Mouse (Mus musculus) MEL (cell line): ENCODE results near the gene Rnf181. TPM values are rescaled to one million over a fixed set of nuclear protein-coding genes. Genes with fewer than 3 reads are reported as not detected.
A peak's percentile ranks its signal among the peaks of the same experiment; 100 is the strongest.

Experiments used
- DNase-seq: peaks from one replicate; pipeline ENCODE4 v3.0.0; 2011; ENCODE audit warnings: low read depth, low spot score
- H3K27ac ChIP-seq: 2 replicates; pipeline ENCODE4 v1.5.1; 2012; ENCODE audit warnings: low read depth, mild to moderate bottlenecking, control low read depth, low read length, moderate library complexity; ENCODE audit not compliant: control insufficient read depth
- H3K27me3 ChIP-seq, 2 experiments: fragments of 150-350 bp in 1 of 2; sonication (generic) in 1 of 2; 2 replicates each; pipeline ENCODE4 v1.6.1; 2012; ENCODE audit warnings: low read length in 2 of 2, mild to moderate bottlenecking in 2 of 2, improper control_type of control experiment in 1 of 2, moderate library complexity in 1 of 2; ENCODE audit not compliant: insufficient read depth in 2 of 2, control insufficient read depth in 1 of 2
- H3K36me3 ChIP-seq, 2 experiments: 2 replicates each; pipeline ENCODE4 v1.6.1; 2012 to 2014; ENCODE audit warnings: low read length in 2 of 2, improper control_type of control experiment in 1 of 2, inconsistent platforms in 1 of 2, mild to moderate bottlenecking in 1 of 2; ENCODE audit not compliant: insufficient read depth in 2 of 2, control insufficient read depth in 1 of 2
- H3K4me1 ChIP-seq, 2 experiments: fragments of 150-350 bp in 1 of 2; sonication (generic) in 1 of 2; 2 replicates each; pipeline ENCODE4 v1.6.1; 2012; ENCODE audit warnings: low read length in 2 of 2, improper control_type of control experiment in 1 of 2, mild to moderate bottlenecking in 1 of 2; ENCODE audit not compliant: insufficient read depth in 2 of 2, control insufficient read depth in 1 of 2
- H3K4me3 ChIP-seq, 2 experiments: fragments of 150-350 bp in 1 of 2; sonication (generic) in 1 of 2; 2 replicates each; pipeline ENCODE4 v1.5.1; 2012; ENCODE audit warnings: low read depth in 2 of 2, low read length in 2 of 2, mild to moderate bottlenecking in 2 of 2, moderate library complexity in 2 of 2, control low read depth in 1 of 2, improper control_type of control experiment in 1 of 2; ENCODE audit not compliant: control insufficient read depth in 1 of 2, insufficient read depth in 1 of 2
- H3K79me2 ChIP-seq: 2 replicates; pipeline ENCODE4 v1.6.1; 2012; ENCODE audit warnings: mild to moderate bottlenecking, low read length, moderate library complexity; ENCODE audit not compliant: control insufficient read depth, poor library complexity, insufficient read depth
- H3K9ac ChIP-seq: 2 replicates; pipeline ENCODE4 v1.6.1; 2012; ENCODE audit warnings: low read depth, mild to moderate bottlenecking, control low read depth, low read length, moderate library complexity; ENCODE audit not compliant: control insufficient read depth, poor library complexity, severe bottlenecking
- H3K9me3 ChIP-seq: fragments of 150-350 bp; sonication (generic); replicated peaks from 2 replicates; pipeline ENCODE4 v1.6.1; 2012; ENCODE audit warnings: mild to moderate bottlenecking, low read length, improper control_type of control experiment, moderate library complexity; ENCODE audit not compliant: insufficient read depth
- BHLHE40 ChIP-seq: IDR thresholded peaks from 2 replicates; pipeline ENCODE4 v1.6.1; 2012; ENCODE audit warnings: low read depth, mild to moderate bottlenecking, inconsistent platforms, low read length, improper control_type of control experiment, borderline replicate concordance
- ELF1 ChIP-seq: IDR thresholded peaks from 2 replicates; pipeline ENCODE4 v1.6.1; 2014; ENCODE audit warnings: low read depth, mild to moderate bottlenecking, inconsistent platforms, low read length, improper control_type of control experiment, moderate library complexity
- ETS1 ChIP-seq: IDR thresholded peaks from 2 replicates; pipeline ENCODE4 v1.6.1; 2012; ENCODE audit warnings: low read depth, mild to moderate bottlenecking, inconsistent platforms, low read length, improper control_type of control experiment, moderate library complexity
- GABPA ChIP-seq: IDR thresholded peaks from 2 replicates; pipeline ENCODE4 v1.6.1; 2012; ENCODE audit warnings: low read depth, mild to moderate bottlenecking, inconsistent platforms, low read length, improper control_type of control experiment, moderate library complexity
- GATA1 ChIP-seq: IDR thresholded peaks from 2 replicates; pipeline ENCODE4 v1.6.1; 2011; ENCODE audit warnings: low read depth, low read length, improper control_type of control experiment
- HCFC1 ChIP-seq: IDR thresholded peaks from 2 replicates; pipeline ENCODE4 v1.6.1; 2012; ENCODE audit warnings: low read depth, mild to moderate bottlenecking, inconsistent platforms, low read length, improper control_type of control experiment, moderate library complexity
- JUND ChIP-seq: IDR thresholded peaks from 2 replicates; pipeline ENCODE4 v1.6.1; 2011; ENCODE audit warnings: low read depth, mild to moderate bottlenecking, improper control_type of control experiment, low read length
- KAT2A ChIP-seq: conservative IDR thresholded peaks from 2 replicates; pipeline ENCODE4 v1.6.1; 2012; ENCODE audit warnings: low read depth, low read length, improper control_type of control experiment, inconsistent platforms
- MAFK ChIP-seq: IDR thresholded peaks from 2 replicates; pipeline ENCODE4 v1.6.1; 2011; ENCODE audit warnings: low read depth, mild to moderate bottlenecking, low read length, improper control_type of control experiment, borderline replicate concordance
- MAX ChIP-seq: IDR thresholded peaks from 2 replicates; pipeline ENCODE4 v1.6.1; 2011; ENCODE audit warnings: low read length, improper control_type of control experiment
- MAZ ChIP-seq: IDR thresholded peaks from 2 replicates; pipeline ENCODE4 v1.6.1; 2012; ENCODE audit warnings: low read depth, mild to moderate bottlenecking, inconsistent platforms, low read length, improper control_type of control experiment
- MXI1 ChIP-seq: IDR thresholded peaks from 2 replicates; pipeline ENCODE4 v1.6.1; 2011; ENCODE audit warnings: mild to moderate bottlenecking, low read depth, low read length, improper control_type of control experiment
- MYB ChIP-seq: IDR thresholded peaks from 2 replicates; pipeline ENCODE4 v1.6.1; 2011; ENCODE audit warnings: mild to moderate bottlenecking, low read depth, low read length, improper control_type of control experiment
- NELFE ChIP-seq: IDR thresholded peaks from 2 replicates; pipeline ENCODE4 v1.6.1; 2011; ENCODE audit warnings: low read depth, low read length, improper control_type of control experiment
- NRF1 ChIP-seq: IDR thresholded peaks from 2 replicates; pipeline ENCODE4 v1.6.1; 2014; ENCODE audit warnings: low read depth, mild to moderate bottlenecking, inconsistent platforms, low read length, improper control_type of control experiment, moderate library complexity; ENCODE audit not compliant: poor library complexity, insufficient read depth, severe bottlenecking
- POLR2A ChIP-seq, 2 experiments: IDR thresholded peaks; 2 replicates each; pipeline ENCODE4 v1.6.1; 2011 to 2012; ENCODE audit warnings: low read length in 2 of 2, mild to moderate bottlenecking in 2 of 2, control low read depth in 1 of 2, improper control_type of control experiment in 1 of 2, low read depth in 1 of 2, moderate library complexity in 1 of 2; ENCODE audit not compliant: control insufficient read depth in 1 of 2, insufficient read depth in 1 of 2, poor library complexity in 1 of 2
- POLR2AphosphoS2 ChIP-seq: IDR thresholded peaks from 2 replicates; pipeline ENCODE4 v1.6.1; 2011; ENCODE audit warnings: low read length, improper control_type of control experiment
- POLR2AphosphoS5 ChIP-seq: IDR thresholded peaks from 2 replicates; pipeline ENCODE4 v1.6.1; 2012; ENCODE audit warnings: low read depth, borderline replicate concordance, mild to moderate bottlenecking, inconsistent platforms, low read length, moderate library complexity, mixed read lengths
- RAD21 ChIP-seq: IDR thresholded peaks from 2 replicates; pipeline ENCODE4 v1.6.1; 2011; ENCODE audit warnings: mild to moderate bottlenecking, low read depth, low read length, improper control_type of control experiment
- RCOR1 ChIP-seq: IDR thresholded peaks from 2 replicates; pipeline ENCODE4 v1.6.1; 2012; ENCODE audit warnings: low read depth, mild to moderate bottlenecking, inconsistent platforms, low read length, improper control_type of control experiment
- SIN3A ChIP-seq: IDR thresholded peaks from 2 replicates; pipeline ENCODE4 v1.6.1; 2012; ENCODE audit warnings: low read length, improper control_type of control experiment, inconsistent platforms
- SMC3 ChIP-seq: IDR thresholded peaks from 2 replicates; pipeline ENCODE4 v1.6.1; 2011; ENCODE audit warnings: low read depth, low read length, improper control_type of control experiment
- TAL1 ChIP-seq: IDR thresholded peaks from 2 replicates; pipeline ENCODE4 v1.6.1; 2012; ENCODE audit warnings: mild to moderate bottlenecking, inconsistent platforms, low read length, moderate library complexity, mixed read lengths
- TCF12 ChIP-seq: IDR thresholded peaks from 2 replicates; pipeline ENCODE4 v1.6.1; 2014; ENCODE audit warnings: low read depth, mild to moderate bottlenecking, inconsistent platforms, low read length, improper control_type of control experiment, moderate library complexity
- UBTF ChIP-seq: IDR thresholded peaks from 2 replicates; pipeline ENCODE4 v1.6.1; 2012; ENCODE audit warnings: low read depth, mild to moderate bottlenecking, inconsistent platforms, low read length, improper control_type of control experiment, moderate library complexity, borderline replicate concordance; ENCODE audit not compliant: insufficient read depth
- USF2 ChIP-seq, 2 experiments: IDR thresholded peaks; 2 replicates each; pipeline ENCODE4 v1.6.1; 2011 to 2012; ENCODE audit warnings: improper control_type of control experiment in 2 of 2, low read length in 2 of 2, borderline replicate concordance in 1 of 2, inconsistent platforms in 1 of 2, low read depth in 1 of 2, mild to moderate bottlenecking in 1 of 2; ENCODE audit not compliant: insufficient read depth in 1 of 2
- ZC3H11A ChIP-seq: IDR thresholded peaks from 2 replicates; pipeline ENCODE4 v1.6.1; 2012; ENCODE audit warnings: low read depth, mild to moderate bottlenecking, inconsistent platforms, low read length, improper control_type of control experiment
- ZMIZ1 ChIP-seq: IDR thresholded peaks from 2 replicates; pipeline ENCODE4 v1.6.1; 2012; ENCODE audit warnings: low read depth, mild to moderate bottlenecking, inconsistent platforms, low read length, improper control_type of control experiment, moderate library complexity
- ZNF384 ChIP-seq: IDR thresholded peaks from 2 replicates; pipeline ENCODE4 v1.6.1; 2012; ENCODE audit warnings: low read depth, mild to moderate bottlenecking, inconsistent platforms, low read length, improper control_type of control experiment
- polyA plus RNA-seq, 2 experiments: library from polyadenylated mRNA; stranded (reverse) in 1 of 2; unstranded in 1 of 2; fragments of >175 nt in 1 of 2; fragments of >200 nt in 1 of 2; gene quantifications; 2 replicates each; pipeline versions ENCODE4 v1.2.1 to v1.2.4; 2012; ENCODE audit warnings: low replicate concordance in 2 of 2, low read depth in 1 of 2; ENCODE audit not compliant: insufficient read length in 2 of 2, insufficient read depth in 1 of 2, missing spikeins in 1 of 2
- total RNA-seq: library from RNA; depleted of rRNA; stranded (reverse); fragments of 300-350 nt; gene quantifications from 2 replicates; pipeline ENCODE4 v1.2.3, GENCODE M21; 2012

Rnf181 gene
- total and polyA plus RNA-seq, 3 experiments: 47.2 to 268 (median 107) TPM

GRCm38 (mm10) chr6:72382494-72382893 is 15.7 kb upstream of the Rnf181 start:
- Histone ChIP-seq H3K79me2 (peaks cover 64% of the 10 kb centered on the region), H3K9ac (peak overlapping the region; percentile 69), H3K36me3 (peaks cover 8 to 54% of the 10 kb centered on the region in 2 experiments), H3K27me3 (no peaks in the 10 kb centered on the region), H3K9me3 (no peaks in the 10 kb centered on the region), H3K4me3 (no peak overlapping the region; a peak in 1 of 4 replicates)
- no peak for TF ChIP-seq ZNF384
- no peak for TF ChIP-seq JUND
- TF ChIP-seq NRF1: no peak
- no peak for TF ChIP-seq GABPA
- TF ChIP-seq, all 39 proteins: peak for 0
- H3K4me1 ChIP-seq: peaks cover 17 to 46% of the 10 kb centered on the region in 2 experiments
- peak overlapping the region; percentile 99 for H3K27ac ChIP-seq
- no peak for DNase-seq

DNA sequence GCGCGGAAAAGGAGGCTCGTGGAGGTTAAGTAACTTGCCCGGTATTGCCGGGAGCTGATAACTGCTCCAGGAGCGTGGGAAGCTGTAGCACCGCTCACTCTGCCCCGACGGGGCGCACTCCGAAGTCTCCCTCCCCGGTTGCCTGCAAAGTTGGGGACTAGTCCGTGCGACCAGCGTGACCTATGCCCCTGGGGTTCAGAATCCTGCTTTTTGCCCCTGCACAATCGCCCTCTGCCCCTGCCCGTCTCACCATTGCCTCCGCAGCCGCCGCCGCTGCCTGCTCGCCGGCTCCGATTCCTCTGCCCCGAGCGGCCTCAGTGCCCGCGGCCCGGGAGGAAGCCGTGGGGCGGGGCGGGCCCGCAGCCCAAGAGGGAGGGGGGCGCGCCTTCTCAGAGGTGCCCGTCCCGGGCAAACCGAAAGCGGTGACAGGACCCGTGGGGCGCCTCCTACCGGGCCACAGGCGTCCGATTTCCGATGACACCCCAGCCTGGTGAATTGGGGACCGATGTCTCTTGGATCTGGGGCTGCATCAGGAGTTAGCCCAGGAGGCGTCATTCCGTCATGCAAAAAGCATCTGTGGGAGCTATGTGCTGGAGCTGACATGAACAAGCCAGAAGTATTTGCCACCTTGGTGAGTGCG is 13.5 kb upstream of the Rnf181 start, which contains the start of gene Vamp5:
Gene Vamp5, minus strand, starts transcription at position 338 of the 640 bp plus-strand sequence.
- Histone ChIP-seq H3K36me3 (peaks cover 8 to 55% of the 10 kb centered on the region in 2 experiments), H3K27me3 (no peaks in the 10 kb centered on the region), H3K79me2 (peaks cover 72% of the 10 kb centered on the region), H3K9me3 (no peaks in the 10 kb centered on the region), H3K4me1 (peaks cover 17 to 47% of the 10 kb centered on the region in 2 experiments), H3K9ac (peak within 1 kb of the TSS; percentile 83), H3K27ac (peak within 1 kb of the TSS; percentile 90), H3K4me3 (peak within 1 kb of the TSS; percentile 82 to 97)
- peak; percentile 86 for DNase-seq
- no peak for TF ChIP-seq TAL1
- TF ChIP-seq GATA1: no peak
- peak; percentile 65 for TF ChIP-seq MXI1
- no peak for TF ChIP-seq MAFK
- TF ChIP-seq NRF1: no peak
- TF ChIP-seq KAT2A: no peak
- peak; percentile 51 for TF ChIP-seq NELFE
- TF ChIP-seq ZC3H11A: no peak
- 0 out of 2 replicates have a peak, but pooled peaks have one; percentile 37 for TF ChIP-seq RCOR1
- peak; percentile 33; the same call in 1 of the 2 replicates for TF ChIP-seq ETS1
- no peak for TF ChIP-seq ZNF384
- TF ChIP-seq MYB: no peak
- TF ChIP-seq POLR2A (IDR thresholded peaks at IDR 0.05; ENCODE audit: control insufficient read depth in 1 of 2, insufficient read depth in 1 of 2, low read depth in 1 of 2, low read length in 2 of 2, poor library complexity in 1 of 2): peak; percentile 64 to 65; a peak in 2 of 4 replicates
- TF ChIP-seq MAX: no peak
- TF ChIP-seq TCF12: peak; percentile 79
- TF ChIP-seq SMC3: peak; percentile 29; the same call in 1 of the 2 replicates
- TF ChIP-seq POLR2AphosphoS2: no peak
- peak; percentile 38; the same call in 1 of the 2 replicates for TF ChIP-seq HCFC1
- peak; percentile 66 for TF ChIP-seq ZMIZ1
- peak; percentile 46; the same call in 1 of the 2 replicates for TF ChIP-seq SIN3A
- TF ChIP-seq BHLHE40: no peak
- no peak for TF ChIP-seq POLR2AphosphoS5
- 0 out of 2 replicates have a peak, but pooled peaks have one; percentile 92 for TF ChIP-seq UBTF
- no peak for TF ChIP-seq ELF1
- TF ChIP-seq USF2 (IDR thresholded peaks at IDR 0.05; ENCODE audit: borderline replicate concordance in 1 of 2, insufficient read depth in 1 of 2, low read depth in 1 of 2, low read length in 2 of 2): no peak
- peak; percentile 92 for TF ChIP-seq MAZ
- no peak for TF ChIP-seq JUND
- no peak; the same call in none of the 2 replicates for TF ChIP-seq RAD21
